Mouse (Mus musculus): Measurements from ENCODE around the gene Maml2. TPM values are rescaled to one million over a fixed set of nuclear protein-coding genes. Genes with fewer than 3 reads are reported as not detected.

The Maml2 gene
- polyA plus RNA-seq, 2 experiments from 2014 or later, result 30.9 to 36.6 TPM

DNA sequence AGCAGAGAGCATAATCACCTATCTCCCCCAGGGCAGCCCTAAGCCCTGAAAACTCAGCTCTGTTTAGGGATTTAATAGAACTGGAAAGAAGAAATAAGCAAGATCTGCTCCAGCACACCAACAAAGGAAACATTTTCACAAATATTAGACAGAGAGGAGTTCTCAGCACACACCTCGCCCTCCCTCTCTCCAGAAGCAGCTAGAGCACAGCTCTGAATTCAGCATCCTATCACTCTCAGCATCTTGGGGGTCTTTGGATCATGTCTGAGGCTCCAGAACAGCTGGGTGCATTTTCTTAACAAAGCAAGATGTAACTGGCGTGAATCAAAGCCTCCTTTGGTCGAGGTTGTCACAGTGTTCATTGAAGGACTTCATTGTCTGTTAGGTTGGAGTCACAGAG, 12.5 kb downstream of the Maml2 start:
- no peak for ATAC-seq

DNA sequence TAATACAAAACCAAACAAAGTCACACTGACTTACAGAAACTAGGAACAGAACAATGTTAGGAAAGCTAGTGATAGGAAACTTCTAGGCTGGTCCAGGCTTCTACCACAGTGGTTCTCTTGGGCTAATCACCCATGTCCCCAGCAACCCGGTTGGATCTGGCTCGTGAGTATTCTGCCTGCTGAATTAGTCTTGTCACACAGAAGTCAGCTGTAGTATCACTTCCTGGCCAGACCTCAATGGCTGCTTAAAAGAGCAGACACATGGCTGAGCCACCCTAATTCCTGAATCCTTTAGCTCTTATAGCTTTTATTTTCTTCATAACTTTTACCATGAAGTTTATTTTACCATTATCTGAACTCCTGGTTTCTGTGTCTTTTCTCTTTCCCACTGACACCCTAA, 13.3 kb downstream of the Maml2 start:
- ATAC-seq, result peak; percentile 66

DNA sequence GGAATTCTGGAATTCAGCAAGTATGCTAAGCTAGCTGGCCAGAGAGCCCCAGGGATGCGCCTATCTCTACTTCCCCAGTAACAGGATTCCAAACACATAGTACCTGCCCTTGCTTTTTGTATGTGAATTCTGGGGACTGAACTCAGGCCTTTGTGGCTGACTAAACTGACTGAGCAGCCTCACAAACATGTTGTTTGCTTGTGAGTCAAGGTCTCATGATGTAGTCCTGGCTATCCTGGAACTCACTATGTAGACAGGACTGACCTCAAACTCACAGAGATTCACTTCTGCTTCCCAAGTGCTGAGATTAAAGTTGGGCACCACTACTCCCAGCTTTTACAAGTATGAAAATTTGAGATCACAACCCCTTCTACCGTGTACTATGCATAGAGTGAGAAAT, 16.2 kb downstream of the Maml2 start:
- ATAC-seq, result no peak

DNA sequence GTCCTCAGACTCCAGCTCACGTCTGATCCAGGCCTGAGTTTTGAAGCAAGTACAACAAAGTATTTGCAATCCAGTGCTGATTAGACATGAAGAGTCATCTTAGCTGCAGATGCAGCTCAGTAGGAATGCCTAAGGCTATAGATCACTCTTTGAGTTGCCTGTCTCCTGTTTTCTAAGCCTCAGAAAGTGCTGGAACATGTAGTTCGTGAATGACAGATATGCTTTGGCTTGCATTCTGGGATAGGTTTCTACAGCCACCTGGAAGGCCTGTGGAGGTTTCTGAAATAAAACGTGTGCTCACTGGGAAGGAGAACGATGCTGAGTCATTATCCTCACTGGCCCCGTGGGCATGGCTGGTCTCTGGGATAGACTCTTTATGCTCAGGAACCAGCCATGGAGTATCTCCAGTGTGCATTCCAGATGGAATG, 16.8 kb downstream of the Maml2 start:
- no peak for ATAC-seq

DNA sequence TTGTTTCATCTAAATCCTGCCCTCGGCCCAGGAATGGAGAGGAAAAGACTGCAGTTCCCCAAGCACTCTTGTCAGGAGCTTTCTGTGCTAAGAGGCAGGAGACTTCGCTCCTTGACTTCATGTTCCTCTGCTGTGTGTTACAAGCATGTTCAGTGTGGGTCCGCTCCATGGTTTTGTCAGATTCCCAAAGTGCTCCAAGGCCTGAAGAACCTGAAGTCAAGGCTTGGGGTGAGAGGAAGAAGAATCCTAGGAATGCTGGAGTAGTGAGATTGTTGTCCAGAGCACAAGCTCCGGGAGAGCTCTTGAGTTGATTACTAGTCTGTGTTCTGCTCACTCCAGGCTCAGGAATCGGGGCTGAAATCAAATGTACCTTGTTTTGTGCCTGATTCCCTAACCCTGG, 17.6 kb downstream of the Maml2 start:
- ATAC-seq, result no peak

DNA sequence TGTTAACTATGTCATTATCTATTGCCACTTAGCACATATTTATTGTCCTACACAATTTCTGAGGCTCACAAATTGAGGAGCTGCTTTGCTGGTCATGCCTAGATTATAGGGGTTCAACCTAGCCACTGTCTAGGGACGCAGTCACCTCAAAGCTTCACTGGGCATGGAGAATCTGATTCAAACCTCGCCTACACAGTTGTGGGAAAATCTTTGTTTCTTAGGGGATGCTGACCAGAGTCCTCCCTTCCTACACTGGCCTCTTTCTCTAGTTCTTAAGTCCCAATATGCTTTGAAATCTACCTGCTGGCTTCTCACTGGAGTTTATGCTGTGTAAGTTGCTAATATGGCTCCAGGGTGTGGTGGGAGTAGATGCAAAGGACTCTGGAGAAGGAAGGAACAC, 21.8 kb downstream of the Maml2 start:
- no peak for ATAC-seq

DNA sequence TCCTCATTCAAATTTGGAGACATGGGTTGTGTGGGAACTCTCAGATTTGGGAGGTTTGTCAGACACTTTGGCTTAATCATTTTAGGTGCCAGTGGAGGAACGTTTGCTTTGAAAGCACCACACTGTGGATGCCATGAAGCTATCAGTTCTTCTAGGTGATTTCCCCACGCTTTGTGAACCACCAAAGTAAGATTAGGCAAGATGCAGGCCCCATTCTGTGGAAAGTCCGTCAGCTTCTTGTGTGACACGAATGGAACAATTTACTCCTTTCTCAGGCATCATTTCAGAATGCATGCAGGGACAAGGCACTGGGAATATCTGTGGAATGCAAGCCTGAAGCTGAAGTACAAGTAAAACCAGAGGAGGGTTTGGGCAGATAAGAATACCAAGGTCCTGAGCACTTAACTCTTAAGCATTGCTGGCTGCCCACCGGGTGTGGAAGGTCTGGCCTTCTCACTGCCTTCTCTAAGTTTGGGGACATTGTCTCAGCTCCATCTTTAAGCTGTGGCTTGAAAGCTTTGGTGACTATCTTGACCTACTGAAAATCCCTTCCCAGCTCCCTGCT, 23.1 kb downstream of the Maml2 start:
- ATAC-seq, result peak; percentile 44

DNA sequence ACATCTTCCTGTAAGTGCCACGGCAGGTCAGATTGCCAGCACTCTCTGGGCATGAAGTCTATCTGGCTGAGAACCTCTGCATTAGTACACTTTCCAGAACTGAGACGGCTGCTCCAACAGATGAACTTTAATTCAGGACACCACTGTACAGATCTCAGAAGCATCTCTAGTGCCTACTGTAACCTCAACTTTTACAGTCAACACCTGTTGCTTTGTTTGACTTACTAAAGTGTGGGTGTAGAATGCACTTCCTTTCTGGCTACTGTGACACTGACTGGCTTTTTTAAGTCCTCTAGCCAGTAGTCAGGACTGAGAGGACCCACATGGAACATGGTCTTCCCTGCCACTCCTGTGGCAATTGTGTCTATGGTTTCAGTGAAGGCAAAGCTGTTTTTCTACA, 25.3 kb downstream of the Maml2 start:
- ATAC-seq, result peak; percentile 77

DNA sequence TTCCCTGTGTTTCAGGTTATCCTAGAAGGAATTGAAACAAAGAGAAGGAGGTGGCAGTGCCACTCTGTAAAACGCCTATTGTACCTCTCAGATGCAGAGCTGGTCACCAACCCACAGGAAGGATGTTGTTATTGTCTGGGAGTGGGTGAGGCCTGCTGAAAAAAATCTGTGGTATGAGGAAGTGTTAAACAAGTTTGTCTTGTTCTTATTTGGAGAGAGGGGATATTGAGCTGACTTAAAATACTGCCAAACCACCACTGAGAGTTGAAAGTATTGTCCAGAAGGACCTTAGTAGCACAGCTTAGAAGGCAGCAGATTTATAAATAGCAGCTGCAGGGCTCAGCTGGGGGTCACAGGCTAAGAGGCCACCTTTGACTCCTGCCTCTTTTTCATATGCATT, 25.9 kb downstream of the Maml2 start:
- peak; percentile 81 for ATAC-seq

DNA sequence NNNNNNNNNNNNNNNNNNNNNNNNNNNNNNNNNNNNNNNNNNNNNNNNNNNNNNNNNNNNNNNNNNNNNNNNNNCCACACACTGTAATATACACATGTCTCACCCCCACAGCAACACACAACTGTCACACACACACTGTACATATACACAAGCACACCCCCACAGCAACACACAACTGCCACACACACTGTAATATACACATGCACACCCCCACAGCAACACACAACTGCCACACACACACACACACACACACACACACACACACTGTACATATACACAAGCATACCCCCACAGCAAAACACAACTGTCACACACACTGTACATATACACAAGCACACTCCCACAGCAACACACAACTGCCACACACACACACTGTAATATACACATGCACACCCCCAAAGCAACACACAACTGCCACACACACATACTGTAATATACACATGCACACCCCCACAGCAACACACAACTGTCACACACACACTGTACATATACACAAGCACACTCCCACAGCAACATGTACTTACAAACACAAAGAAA, 116.5 kb downstream of the Maml2 start:
- no peak for ATAC-seq

DNA sequence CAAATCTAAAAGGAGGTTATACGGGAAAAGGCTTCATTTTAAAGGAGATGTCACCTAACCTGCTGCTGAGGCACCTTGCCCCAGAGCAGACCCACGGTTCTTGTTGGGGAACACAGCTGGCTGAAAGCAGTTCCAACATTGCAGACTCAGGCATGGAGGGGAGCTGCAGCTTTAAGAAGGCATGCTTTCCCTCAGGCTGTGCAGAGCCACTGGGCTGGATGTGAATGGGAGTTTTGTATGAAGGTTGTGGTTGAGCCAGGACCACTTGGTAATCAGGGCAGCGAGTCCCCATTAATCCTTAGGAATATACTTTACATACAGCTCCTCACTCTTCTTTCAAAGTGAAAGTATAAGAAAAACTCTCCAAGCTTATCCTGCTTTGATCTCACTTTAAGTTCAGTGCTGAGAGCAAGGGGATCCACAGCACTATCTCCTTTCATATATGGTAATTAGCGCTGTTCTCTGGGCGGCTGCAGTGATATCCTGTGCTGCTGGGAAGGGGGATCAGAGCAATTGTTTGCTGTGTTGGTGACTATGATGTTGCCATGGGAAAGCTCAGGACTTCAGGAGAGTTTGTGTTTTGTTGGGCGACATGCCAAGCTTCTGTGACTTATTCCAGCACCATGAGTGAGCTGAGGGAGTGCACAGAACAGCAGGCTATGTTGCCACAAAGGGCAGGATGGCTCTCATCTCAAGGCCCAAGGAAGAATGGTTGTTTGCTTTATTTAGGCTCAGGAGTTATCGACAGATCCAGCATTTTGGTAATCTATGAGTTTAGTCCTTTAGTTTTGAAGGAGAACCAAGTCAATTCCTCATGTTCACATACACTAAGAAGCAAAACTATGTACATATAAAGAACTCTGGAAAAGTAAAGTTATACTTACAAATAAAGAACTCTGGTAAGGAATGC, 127.5 kb downstream of the Maml2 start:
- peak; percentile 95 for ATAC-seq

DNA sequence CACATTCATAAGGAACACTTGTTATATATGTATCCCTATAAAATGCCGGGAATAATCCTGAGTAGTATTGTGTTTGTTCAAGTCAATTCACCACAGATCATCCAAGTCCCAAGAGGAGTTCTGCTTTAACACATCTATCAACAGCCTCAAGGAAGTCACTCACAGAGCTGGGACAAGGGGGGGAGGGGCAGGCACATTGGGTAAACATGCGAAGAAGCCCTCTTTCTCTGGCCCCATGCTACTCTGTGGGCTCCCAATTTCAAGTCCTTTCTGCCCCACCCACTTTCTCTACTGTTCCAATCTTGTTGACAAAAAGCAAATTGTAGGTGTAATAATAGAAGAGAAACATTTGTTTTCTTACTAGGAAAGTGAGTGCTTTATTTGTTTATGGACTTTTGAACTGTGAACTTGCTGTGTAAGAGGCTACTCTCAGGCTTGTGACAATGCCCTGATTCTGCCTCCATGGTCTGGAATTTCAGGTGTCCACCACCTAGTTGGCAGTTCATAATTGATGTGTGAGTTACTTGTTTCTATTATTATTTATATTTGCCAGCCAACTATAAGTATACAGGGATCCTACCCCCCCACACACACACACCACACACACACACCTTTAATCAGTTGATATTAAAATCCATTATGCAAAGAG, 131.8 kb downstream of the Maml2 start:
- ATAC-seq, result no peak

DNA sequence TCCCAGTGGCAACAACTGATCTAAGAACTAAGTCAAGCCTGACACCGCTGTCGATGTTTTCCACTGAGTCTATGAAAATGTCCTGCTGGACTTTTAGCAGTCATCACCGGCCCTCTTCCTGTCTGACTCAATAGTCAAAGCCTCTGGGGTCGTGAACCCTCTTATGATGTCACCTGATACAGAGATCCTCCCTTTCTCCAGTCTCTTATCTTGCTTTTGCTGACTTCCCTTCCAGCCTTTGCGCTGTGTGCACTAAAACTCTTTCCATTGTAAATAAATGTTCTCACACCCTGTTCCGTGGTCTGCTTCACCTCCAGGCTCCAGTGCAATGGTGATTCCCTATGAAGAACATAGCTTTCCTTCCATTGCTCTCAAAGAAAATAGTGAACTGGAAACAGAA, 132.5 kb downstream of the Maml2 start:
- ATAC-seq, result peak; percentile 25

DNA sequence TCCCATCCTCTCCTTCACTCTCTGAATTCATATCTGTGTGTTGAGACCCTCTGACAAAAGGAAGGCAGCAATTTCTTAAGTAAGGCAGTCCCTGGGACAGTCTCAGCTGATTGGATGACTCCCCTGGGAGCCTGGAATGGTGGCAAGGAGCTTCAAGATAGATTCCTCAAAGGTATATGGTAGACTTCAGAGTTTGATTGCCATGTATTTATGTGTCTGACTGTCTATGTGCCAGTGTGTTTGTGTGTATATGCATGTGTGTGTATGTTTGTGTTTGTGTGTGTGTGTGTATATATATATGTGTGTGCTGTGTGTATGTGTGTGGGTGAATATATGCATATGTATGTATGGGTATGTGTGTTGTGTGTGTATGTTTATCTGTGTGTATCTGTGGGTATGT, 133.0 kb downstream of the Maml2 start:
- no peak for ATAC-seq

DNA sequence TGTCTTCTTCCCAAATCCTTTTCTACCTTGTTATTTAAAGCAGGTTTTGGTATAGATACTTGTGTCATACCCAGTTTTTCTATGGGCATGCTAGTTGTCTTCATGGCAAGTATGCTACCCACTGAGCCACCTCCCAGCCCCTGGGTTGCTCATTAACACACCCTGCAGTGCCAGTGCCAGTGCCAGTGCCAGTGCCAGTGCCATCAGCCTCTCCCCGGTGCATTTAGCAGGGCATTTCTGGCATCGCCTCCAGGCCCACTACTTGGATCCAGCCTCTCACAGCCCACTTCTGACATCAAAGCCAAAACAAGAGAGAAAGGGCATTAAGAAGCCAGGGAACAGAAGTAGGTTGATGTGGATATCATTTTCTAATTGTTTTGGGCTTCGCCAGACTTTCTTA, 133.9 kb downstream of the Maml2 start:
- no peak for ATAC-seq

DNA sequence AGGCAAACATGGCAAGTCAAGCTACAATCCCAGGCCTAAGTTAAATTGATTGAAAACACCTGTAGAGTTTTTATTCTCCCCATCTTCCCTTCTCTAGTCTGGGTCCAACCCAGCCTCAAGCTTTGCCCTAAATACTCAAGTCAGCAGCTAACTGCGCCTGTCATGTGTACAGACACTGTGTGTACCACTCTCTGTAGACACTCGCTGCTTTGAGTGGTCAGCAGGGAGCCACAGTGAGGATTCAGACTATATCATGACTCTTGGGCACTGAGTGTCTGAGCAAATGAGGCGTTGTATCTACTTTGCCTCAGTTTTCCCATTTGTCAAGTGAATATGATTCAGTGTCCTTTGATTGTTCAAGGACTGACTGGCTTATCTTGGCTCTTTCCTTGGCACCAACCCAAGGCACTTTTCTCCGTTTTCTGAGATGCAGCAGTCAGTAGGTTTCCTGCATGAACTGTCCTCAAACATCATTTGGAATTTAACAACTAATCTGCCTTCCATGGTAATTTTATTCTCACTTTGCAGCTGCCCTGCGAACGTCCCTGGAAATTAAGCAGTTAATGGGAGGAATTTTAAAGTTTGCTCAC, 135.8 kb downstream of the Maml2 start:
- ATAC-seq, result no peak

DNA sequence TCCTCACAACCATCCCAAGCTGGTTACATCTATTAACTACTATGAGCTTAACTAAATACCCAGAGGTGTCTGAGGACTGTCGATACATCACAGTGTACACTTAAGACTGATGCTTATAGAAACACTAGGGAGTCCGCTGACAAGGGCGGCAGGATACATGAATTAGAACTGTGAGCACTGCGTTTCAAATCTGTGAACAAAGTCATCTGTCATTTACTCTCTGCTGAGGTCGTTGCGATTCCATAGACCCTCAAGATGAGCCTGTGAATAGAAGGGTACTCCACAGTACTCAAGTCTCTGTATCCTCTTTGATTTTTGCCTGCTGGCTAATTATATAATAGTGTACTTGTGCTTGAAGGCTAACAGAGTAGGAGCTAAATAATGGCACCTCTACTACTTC, 143.2 kb downstream of the Maml2 start:
- ATAC-seq, result no peak

DNA sequence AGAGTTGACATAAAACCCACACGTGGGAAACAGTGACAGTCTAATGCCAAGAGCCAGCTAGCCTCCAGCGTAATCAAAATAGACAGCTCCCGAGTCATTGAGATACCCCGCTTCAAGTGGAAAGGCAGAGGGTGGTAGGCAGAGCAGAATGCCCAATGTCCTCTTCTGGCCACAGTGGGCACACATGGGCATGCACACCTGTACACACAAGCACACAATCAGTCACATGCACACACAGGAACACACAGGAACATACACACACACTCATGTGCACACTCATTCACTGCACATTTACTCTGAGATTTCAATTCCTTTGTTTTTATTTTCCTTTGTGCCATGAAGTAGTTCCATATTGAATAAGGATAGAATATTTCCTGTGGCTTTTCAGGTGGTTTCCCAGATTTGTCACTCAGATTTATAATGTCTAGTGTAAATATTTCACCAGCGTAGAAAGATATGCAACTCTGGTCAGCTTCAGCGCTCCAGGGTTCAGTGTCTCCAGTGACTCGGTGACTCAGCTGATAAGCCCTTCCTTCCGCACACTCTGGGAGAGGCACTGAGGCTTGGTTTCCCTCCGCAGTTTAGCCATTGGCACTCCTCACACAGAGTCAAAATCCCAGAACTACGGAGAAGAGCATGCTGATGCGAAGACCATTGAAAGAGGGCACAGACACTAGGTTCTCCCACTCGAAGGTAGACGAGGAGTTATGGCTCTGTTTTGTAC, 144.4 kb downstream of the Maml2 start:
- no peak for ATAC-seq

DNA sequence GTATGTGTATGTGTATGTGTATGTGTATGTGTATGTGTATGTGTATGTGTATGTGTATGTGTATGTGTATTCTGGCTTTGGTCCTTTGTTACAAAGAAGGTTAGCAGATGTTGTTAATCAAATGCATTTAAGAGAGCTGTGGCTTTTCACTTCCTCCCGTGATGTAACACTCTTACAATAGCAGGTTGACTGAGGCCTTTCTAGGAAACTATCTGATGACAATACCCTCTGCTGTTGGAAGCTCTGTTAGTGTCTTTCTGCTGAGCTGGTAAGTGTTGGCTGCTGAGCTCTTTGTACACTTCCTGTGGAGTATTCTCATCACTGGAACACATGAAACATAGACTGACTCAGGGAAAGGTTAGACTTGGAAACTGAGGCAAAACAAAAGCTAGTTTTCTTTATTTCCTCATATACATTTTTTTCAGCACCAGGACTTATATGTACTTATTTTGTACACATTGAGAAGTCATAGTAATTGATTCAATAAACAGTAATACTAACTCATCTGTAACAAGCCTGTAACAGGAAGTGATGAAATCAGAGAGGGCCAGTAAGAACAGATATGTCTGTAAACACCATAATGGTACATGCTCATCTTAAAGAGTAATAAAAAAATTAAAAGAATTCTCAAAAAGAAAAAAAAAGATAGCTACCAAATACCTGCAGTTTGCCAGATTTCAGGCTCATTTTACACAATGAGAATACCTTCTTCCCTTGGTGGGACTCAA, 145.9 kb downstream of the Maml2 start:
- ATAC-seq, result peak; percentile 94

DNA sequence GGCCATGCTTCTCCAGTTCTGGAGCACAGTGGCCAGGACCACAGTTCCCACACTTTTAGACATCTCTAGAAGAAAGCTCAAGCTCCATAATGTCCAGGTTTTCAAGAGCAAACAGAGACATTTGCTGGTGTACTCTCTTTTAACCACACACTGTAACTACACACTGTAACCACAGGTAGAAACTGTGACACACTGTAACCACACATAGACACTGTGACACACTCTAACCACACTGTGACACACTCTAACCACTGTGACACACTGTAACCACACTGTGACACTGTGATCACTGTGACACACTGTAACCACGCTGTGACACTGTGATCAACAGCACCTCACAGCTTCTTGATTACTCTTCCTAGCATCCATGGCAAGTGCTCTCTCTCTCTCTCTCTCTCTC, 148.5 kb downstream of the Maml2 start:
- peak; percentile 36 for ATAC-seq

DNA sequence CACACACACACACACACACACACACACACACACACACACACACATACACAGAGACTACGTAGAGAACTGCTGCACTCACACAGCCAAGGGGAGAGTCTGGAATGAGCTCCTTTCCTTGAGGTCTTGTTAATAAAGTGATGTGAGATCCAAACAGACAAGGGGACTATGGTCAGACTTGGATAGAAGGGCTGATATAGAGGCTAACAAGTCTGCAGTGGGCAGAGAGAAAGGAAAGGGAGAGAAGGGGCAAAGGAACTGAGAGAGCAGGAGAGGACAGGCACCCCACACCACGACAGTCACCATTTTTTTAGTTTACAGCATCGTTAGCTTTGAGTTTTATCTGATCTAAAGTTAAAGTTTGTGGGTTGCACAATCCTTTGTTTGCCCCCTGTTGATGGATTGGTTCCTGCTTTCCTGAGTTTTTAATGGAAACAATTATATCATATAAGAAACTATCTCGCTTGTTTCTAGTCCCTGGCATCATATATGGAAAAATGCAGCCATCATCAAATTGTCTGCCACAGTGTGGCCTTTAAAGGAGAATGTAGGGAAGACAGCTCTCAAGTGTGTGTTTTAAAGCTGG, 149.0 kb downstream of the Maml2 start, which contains the start of gene Gm17571:
Gene Gm17571, minus strand, starts transcription at position 51 of the 583 bp plus-strand sequence.
- ATAC-seq, result no peak

Data from CD4-positive, CD25-positive, alpha-beta regulatory T cell, adult 4 months (primary cell).